Mouse (Mus musculus) kidney, postnatal 10 days (tissue): ENCODE measurements at regions not wholly inside any gene's neighbourhood (a gene's known extent, or its start where the extent isn't known, plus 50 kb on each side); places are given as distances from the start of the nearest gene placed in this dataset.
A peak's percentile ranks its signal among the peaks of the same experiment; 100 is the strongest.

Experiments
- DNase-seq: peaks from one replicate; pipeline ENCODE4 v3.0.0; 2021; ENCODE audit warnings: mixed read lengths

- peak; percentile 26 for DNase-seq
Measured at GRCm38 (mm10) chr9:63849564-63850315, 91.9 kb upstream of the Smad3 start.

- peak; percentile 83 for DNase-seq
Measured at GRCm38 (mm10) chr9:63843883-63844485, 86.2 kb upstream of the Smad3 start.

GRCm38 (mm10) chr9:63843431-63843830 lies 85.6 kb upstream of the Smad3 start:
- no peak for DNase-seq

GRCm38 (mm10) chr9:63841102-63841501 lies 83.3 kb upstream of the Smad3 start:
- DNase-seq: no peak

- DNase-seq: peak; percentile 7
Measured at GRCm38 (mm10) chr9:63838996-63839772, 81.4 kb upstream of the Smad3 start.

- DNase-seq: no peak
Measured at GRCm38 (mm10) chr9:63837552-63837951, 79.8 kb upstream of the Smad3 start.

- peak; percentile 55 for DNase-seq
Measured at GRCm38 (mm10) chr9:63836565-63837284, 78.9 kb upstream of the Smad3 start.

GRCm38 (mm10) chr9:63836036-63836435 lies 78.2 kb upstream of the Smad3 start:
- no peak for DNase-seq

- no peak for DNase-seq
Measured at GRCm38 (mm10) chr9:63834416-63834815, 76.6 kb upstream of the Smad3 start.

- DNase-seq: no peak
Measured at GRCm38 (mm10) chr9:63818163-63818562, 60.4 kb upstream of the Smad3 start.

- DNase-seq: peak; percentile 44
Measured at GRCm38 (mm10) chr9:63816540-63816939, 58.7 kb upstream of the Smad3 start.

GRCm38 (mm10) chr9:63809901-63810587 lies 52.2 kb upstream of the Smad3 start:
- no peak for DNase-seq
